ENCODE assay signal across 8 mouse cellular contexts in the genomic region with DNA sequence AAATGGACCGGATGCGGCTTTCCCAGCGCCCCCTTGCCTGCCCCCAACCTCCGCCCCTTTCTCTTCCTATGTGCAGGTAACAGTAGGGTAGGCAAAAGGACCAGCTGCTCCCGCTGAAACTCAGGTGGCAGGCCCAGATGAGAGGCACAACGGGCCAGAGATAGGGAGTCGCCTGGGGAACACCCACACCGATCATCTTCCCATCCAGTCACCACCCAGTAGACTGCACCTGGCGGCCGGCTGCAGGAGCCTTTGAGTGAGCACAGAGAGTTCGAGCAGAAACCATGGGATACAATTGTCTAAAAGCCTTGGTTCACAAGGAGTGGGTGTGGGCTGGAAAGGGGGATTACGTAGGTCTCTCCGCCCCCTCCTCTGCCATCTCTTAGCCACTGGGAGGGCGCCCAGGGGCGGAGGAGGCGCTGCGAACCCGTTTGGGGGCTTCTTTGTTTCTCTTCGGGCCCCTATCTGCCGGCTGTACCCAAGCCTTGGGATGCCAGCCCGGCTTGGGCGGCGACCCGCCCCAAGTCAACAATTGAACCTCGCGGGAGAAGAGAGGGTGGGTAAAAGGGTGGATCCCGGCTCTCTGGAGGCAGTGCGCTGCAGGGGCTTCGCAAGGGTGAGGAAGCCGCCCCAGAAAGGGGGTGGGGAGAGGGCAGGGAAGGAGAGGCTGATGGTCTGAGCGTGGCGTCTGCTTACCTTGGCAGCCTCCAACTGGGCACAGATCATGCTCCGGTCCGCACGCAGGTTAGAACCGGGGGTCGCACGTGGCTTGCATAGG. TPM values are rescaled to one million over a fixed set of nuclear protein-coding genes. Genes with fewer than 3 reads are reported as not detected.
DNase-seq lines count a peak whose midpoint lies in the region; ATAC-seq and TF ChIP-seq lines count a peak whose summit lies in the region.

No protein-coding gene starts in this region.

- no peak for TF ChIP-seq CTCF in liver, postnatal 0 days (IDR thresholded peaks at IDR 0.05; ENCODE audit: low read depth)

- H3K27ac ChIP-seq in liver, postnatal 0 days (ENCODE audit: low read depth): no peak overlapping the region

- no peaks in the 10 kb centered on the region for H3K9me3 ChIP-seq in liver, postnatal 0 days (ENCODE audit: low read length)

- H3K4me3 ChIP-seq in liver, postnatal 0 days (ENCODE audit: low read depth, low read length): peak overlapping the region; percentile 30

- TF ChIP-seq EP300 in liver, postnatal 0 days (IDR thresholded peaks at IDR 0.05; ENCODE audit: low read depth): no peak

- no peak for ATAC-seq in liver, postnatal 0 days

- H3K27me3 ChIP-seq in liver, postnatal 0 days (ENCODE audit: insufficient read depth, low read length): peaks cover 20% of the 10 kb centered on the region; the same call in 1 of the 2 replicates

- no peaks in the 10 kb centered on the region for H3K36me3 ChIP-seq in liver, postnatal 0 days (replicated peaks; ENCODE audit: insufficient read depth, low read length)

- peaks cover 5% of the 10 kb centered on the region; the same call in 1 of the 2 replicates for H3K4me1 ChIP-seq in liver, postnatal 0 days (ENCODE audit: insufficient read depth)

- WGBS in liver, postnatal 0 days (ENCODE audit: insufficient replicate concordance): 5% methylated on average over 38 of the region's 38 CpGs

- H3K9ac ChIP-seq in liver, postnatal 0 days (replicated peaks): no peak overlapping the region

- intact Hi-C loops in gastrocnemius, postnatal 14 days (cut with DNase I; ENCODE audit: low total_unique reads): no loop called here

- DNase-seq in gastrocnemius, postnatal 14 days: peak; percentile 4
- DNase-seq in gastrocnemius, postnatal 25 days: no peak
- DNase-seq in cerebellum, adult 8-10 months: peak; percentile 52
- DNase-seq in forelimb bud, embryonic 11.5 days (ENCODE audit: low read depth, low spot score): peak; percentile 10
- DNase-seq in layer of hippocampus, adult 18-20 months (ENCODE audit: low spot score in 2 of 2): peak; percentile 37 to 65
- DNase-seq in liver, postnatal 0 days: no peak
- DNase-seq in right cerebral cortex, postnatal 25 days: peak; percentile 69
- no peak for DNase-seq in urinary bladder, adult 2 months (ENCODE audit: low spot score)

- peak overlapping the region; percentile 64 for H3K4me2 ChIP-seq in liver, postnatal 0 days (ENCODE audit: low read depth, low read length)

RNA-seq across cellular contexts. Expression of a gene that starts 0.7 kb away (rescaled TPM):
- total RNA-seq in gastrocnemius, postnatal 14 days (2021): under 1 TPM in 1 of 2 experiments, not detected in 1; 0.25 TPM
- under 1 TPM in 1 of 2 experiments, not detected in 1; 0.11 TPM for total RNA-seq in gastrocnemius, postnatal 25 days (2021)
- total RNA-seq in layer of hippocampus, adult 18-20 months (2021): 10 to 100 TPM; 49.8 to 53.3 TPM
- polyA plus RNA-seq in liver, postnatal 0 days (2015; fragmentation: Nextera tagmentation; extraction: Ambion mirVana): not detected in 2 replicates
- polyA plus RNA-seq in urinary bladder, adult 2 months (2012; rRNA removed): 0.03 TPM in 1 of 2 replicates, not detected in the other

Comparison
In these comparisons a context has a peak if more than half of its experiments do, and no peak if none do; other contexts are left out.
1. DNase-seq: peak in gastrocnemius, postnatal 14 days (single experiment), cerebellum, adult 8-10 months (single experiment), forelimb bud, embryonic 11.5 days (single experiment), layer of hippocampus, adult 18-20 months (2 of 2) and right cerebral cortex, postnatal 25 days (single experiment); none in gastrocnemius, postnatal 25 days (single experiment), liver, postnatal 0 days (single experiment) and urinary bladder, adult 2 months (single experiment).
2. RNA of a gene that starts 0.7 kb away (total RNA-seq): 49.8 to 53.3 TPM in layer of hippocampus, adult 18-20 months; 0.25 TPM in gastrocnemius, postnatal 14 days and 0.11 TPM in gastrocnemius, postnatal 25 days; every median in the first group is over 10 times any median in the second.